Mouse (Mus musculus) mesoderm, embryonic 11.5 days (tissue): ENCODE data around the gene Clmn.
"Not testable (repeated sequence)": the region's sequence is repeated elsewhere in the genome, so short reads cannot be mapped to it uniquely, and the experiment has no call there.

Source experiments
- DNase-seq: peaks from one replicate; pipeline ENCODE4 v3.0.0-alpha.2; 2012; ENCODE audit warnings: low read depth, low spot score

Gene Clmn

DNA sequence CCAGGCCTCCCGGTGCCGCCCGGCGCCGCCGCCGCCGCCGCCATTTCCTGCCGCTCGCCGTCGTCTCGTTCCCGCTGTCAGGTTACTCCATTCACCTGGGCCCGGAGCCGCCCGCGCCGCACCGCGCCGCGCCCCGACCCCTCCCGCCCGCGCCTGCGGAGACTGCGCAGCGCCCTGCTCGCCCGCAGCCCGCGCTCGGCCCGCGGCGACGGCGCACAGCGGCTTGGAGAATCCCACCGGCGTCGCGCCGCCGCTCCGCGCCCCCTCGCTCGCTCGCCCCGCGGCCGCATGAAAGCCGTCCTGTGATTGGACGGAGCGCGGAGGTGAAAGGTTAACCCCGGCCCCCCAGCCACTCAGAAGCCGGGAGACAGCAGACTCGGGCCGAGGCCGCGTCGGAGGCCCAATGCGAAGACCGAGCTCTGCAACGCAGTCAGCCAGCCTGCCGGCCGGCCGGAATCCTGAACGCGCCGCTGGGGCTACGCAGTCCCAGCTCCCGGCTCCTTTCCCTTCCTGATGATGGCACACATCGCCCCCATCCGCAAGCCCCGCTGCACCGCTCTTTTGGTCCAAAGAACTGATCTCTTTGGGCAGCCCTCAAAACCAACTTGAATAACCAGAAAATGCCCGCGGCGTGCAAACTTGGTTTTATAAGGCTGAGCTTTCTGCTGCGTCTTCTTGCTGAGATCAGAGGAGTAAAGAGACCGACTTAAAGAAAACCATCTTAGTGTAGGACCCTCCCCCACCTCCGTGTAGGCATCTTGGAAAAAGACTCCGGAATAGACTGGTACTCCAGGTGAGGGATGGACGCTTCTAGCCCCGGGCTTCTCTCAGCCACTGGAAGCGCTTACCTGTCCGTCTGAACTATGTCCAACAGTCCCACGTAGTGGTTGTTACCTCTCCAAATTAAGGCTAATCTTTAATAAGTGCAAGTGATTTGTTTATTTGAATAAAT, 112.8 kb downstream of the Clmn start, which contains the start of gene Dicer1:
TSS of gene Dicer1 (minus strand) at position 139 of the 952 bp plus-strand sequence.
- peak; percentile 97 for DNase-seq

DNA sequence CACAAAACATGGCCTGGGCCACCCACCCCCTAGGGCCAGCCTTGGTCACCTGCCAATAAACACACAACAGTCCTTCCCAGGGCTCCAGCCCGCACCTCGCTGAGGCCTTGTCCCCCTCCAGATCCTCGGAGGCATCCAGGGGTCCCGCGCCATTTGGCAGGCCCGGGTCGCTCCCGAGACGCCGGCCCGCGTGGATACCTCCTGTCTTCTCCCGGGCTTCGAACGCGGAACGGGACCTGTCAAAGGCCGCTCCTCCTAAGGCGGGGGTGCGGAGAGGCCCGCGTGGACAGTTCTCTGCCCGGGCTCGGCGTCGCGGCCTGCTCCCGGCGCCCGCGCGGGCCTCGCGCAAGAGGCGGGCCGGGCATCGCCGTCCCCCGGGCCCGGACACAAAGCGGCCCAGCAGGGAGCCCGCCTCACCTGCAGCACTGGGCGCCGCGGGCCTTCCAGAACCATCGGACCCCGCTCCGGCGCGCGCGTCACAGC, 113.5 kb downstream of the Clmn start:
- peak; percentile 32 for DNase-seq

DNA sequence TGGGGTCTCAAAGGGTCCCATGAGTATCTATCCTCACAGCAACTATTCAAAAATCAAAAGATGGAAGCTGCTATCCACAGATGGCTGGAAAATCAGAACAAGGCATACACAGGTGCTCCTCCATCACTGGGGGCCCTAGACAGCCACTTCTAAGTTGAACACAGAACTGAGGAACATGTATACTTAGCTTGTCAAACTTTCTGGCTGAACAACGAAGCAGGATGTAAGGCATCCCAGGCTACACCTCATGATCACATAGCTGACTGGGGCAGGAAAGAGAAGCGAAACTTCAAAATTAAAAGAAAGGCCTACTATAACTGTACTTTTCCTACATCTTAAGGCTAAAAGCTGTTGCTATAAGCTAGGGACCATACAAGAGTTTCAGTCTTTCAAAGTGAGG, 115.9 kb downstream of the Clmn start:
- no peak for DNase-seq

DNA sequence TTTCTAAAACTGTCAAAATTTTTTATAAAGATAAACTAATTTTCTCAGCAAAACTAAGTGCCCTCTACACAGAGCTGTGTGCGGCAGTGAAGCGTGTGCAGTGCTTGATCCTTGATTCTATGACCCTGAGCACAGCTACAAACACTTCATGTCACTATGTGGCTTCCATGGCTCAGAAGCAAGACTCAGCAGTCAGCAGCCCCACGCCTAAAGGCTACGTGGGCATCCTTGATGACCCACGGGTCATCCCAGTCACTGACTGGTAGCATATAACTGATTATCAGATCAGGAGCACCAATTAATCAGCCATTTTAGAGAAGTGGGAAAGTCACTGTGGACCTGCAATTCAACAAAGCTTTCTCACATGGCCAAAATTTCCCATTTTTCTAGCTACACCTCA, 117.6 kb downstream of the Clmn start:
- DNase-seq: no peak

DNA sequence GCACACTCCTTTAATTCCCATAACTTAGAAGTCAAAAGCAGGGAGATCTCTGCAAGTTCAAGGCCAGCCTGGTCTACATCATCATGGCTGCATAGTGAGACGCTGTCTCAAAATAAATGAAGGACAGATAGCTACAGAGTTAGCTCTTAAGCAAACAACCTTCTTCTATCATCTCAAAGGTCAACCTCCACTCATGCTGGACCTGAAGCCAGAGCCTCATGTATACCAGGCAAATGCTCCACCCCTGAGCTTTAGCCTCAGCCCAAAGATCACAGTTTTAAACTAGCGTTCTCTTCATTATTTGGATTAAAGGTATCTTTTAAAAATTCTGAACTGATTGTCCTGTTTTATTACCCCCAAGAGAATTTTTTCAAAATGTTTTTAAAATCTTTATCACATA, 118.3 kb downstream of the Clmn start:
- no peak for DNase-seq

DNA sequence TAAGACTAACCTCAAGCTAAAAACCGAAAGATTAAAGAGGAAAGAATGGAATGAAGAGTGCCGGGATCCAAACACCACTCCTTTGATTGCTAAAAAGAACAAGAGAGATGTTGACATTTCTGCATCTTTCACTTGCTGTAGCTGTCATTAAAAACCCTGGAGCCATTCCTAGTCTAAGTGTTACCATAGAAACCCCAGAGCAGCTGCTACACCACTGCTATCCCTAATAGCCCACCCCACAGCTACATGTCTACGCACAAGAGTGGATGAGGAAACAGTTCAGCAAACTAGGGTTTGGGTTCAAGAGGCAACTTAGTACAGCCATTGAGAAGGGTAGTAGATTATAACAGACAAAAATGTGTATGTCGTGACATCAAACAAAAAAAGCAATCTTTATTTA, 121.2 kb downstream of the Clmn start:
- DNase-seq: peak; percentile 21

DNA sequence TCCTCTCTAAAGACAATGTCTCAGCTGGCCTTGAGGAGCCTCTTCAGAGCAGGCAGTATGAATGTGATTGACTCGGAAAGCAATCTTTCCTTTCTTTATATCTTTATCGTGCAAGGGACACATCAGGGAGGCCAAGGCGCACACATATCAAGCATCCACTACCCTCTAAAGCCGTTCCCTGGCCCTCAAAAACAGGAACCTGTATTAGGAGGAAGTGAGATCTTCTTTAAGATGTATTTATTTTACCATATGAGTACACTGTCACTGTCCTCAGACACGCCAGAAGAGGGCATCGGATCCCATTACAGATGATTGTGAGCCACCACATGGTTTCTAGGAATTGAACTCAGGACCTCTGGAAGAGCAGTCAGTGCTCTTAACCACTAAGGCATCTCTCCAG, 122.6 kb downstream of the Clmn start:
- no peak for DNase-seq

DNA sequence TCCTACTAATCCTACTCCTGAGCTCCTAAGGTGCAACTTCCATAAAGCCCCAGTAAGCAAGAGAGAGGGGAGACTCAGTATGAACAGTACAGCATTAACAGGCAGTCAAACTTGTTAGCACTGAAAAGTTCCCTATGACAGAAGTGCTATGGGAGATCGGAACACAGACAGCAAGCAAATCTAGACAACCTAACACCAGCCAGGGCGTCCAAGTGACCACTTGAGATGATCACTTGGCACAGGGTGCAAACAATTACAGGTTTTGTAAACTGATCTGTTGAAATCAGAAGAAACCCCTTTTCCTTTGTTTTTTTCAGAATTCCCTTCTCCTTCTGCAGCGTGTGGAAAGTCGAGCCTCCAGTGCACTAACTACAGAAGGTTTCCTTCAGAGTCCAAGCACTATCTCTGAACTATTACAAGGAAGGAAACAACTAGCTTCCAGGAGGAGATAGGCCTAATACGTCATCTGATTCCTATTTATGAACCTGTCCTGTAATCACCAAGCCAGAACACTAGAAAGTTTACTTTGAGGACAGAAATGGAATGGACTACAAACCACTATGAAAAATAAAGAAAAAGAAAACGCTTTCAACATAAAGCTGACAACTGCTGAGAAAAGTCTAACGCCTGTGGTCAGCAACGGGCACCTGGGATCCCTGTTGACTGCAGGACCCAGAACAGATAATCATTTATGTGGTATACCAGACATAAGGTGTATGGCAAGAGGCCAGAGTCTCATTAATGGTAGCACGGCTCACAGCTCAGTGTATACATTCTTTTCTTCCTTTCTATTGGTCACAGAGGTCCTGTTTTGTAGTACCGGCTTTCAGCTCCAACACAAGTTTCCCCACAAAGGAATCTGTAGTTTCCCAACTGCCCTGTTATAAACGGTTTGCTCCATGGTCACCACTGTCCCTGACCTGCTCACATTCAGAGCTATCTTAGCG, 123.8 kb downstream of the Clmn start:
- no peak for DNase-seq

DNA sequence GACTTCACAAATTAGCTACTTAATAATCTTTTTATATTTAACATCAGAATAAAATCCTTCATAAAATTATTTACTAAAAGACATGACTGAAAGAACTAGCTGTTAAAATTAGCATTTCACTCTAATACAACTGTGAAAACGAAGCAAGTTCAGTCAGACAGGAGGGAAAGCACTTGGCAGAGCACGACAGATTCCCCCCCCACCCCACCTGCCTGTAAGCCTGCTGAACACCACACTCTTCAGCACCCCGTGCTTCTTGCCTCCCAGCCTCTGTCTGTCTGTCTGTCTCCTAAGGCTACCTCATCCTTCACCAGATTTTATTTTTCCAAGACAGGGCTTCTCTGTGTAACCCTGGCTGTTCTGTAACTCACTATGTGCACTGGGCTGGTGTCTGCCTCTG, 125.9 kb downstream of the Clmn start:
- no peak for DNase-seq

DNA sequence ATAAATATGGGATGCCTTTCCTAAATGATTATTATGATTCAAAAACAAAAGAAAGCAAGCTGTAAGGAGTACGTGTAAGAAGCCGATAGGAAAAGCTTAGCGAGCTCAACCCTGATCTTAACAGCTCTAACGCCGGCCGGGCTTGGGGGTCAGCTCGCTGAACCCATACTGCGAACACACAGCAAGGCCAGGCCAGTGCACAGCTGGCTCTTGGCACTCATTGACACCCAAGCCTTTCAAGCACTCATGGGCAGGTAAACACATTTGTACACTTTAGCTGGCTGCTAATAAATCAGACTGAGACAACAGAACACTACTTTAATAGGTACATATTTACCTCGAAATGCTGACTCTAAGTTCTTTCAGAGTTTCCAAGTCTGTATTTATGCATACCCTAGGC, 126.4 kb downstream of the Clmn start:
- DNase-seq: peak; percentile 21

DNA sequence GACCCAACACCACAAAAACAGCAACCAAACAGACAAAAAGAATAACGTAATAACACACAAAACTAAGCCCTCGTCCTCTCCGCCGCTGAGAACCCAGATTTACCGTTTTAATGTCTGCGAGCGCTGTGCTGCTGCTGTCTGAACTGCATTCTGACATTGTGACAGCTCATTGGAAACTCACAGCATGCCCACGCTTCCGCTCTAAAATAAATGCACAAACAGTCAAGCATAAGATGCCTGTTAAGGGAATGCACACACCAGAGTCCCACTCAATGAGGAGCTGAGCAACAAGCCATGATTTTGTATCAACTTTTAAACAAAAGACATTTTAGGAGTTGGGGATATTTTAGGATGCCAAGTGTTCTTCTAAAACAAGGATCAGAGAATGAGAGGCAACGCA, 127.2 kb downstream of the Clmn start:
- no peak for DNase-seq

DNA sequence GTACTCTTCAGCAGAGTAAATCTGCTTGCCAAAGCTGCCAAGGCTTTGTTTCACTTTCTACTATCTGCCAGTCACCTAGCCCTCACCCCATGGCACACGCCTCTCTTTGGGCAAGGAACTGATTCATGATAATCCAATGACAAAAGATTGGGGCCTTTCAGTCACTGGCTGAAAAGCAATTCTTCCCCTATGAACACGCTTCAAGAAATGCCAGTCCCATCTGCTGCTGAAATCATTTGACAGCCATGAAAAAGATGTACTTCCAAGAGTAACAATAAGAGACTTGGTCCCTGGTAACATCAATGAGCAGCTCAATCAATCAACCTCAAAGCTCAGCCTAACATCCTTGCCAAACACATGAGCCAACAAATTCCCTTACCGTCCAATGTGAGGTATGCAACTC, 128.9 kb downstream of the Clmn start:
- DNase-seq: peak; percentile 73

DNA sequence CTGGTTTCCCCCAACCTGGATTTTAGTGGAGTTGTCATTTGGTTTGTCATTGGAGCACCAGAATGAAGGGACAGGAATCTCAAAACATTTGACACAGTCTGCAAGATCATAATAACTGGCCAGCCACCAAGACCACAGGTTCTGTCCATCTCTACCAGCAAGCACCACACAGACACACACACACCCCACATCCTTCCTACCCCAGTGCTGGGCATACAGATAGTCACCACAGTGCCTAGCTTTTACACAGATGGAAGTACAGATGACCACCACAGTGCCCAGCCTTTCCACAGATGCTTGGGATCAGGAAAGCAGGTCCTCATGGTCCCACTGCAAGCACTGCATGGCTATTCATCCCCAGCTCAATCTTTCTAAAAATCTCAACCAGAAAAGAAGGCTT, 131.7 kb downstream of the Clmn start:
- no peak for DNase-seq

DNA sequence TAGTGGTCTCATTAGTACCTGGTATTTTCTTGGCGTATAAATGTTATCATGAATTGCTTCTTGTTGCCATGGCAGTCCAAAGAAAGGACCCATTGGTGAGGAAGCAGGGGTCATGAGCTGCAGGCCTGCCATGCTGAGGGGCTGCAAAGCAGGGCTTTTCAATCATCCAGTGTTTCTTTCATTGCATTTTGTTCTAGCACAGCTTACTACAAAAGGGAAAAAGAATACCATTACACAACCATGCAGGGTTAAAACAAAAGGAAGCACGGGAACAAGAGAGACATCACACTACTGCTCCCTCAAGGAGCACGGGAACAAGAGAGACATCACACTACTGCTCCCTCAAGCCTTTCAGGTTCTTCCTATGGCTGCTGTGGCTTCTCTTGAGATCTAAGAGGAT, 133.1 kb downstream of the Clmn start:
- peak; percentile 37 for DNase-seq

DNA sequence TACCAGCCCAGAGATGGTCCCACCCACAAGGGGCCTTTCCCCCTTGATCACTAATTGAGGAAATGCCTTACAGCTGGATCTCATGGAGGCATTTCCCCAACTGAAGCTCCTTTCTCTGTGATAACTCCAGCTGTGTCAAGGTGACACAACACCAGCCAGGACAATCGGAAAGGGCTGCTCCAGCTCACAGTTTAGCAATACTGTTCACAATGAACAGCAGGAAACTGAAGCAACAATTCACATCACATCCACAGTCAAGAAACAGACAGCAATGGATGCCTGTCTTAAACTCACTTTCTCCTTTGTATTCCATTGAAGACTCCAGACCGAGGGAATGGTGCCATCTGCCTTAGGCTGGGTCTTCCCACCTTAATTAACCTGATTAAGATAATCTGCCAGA, 138.4 kb downstream of the Clmn start:
- not testable (repeated sequence) for DNase-seq

DNA sequence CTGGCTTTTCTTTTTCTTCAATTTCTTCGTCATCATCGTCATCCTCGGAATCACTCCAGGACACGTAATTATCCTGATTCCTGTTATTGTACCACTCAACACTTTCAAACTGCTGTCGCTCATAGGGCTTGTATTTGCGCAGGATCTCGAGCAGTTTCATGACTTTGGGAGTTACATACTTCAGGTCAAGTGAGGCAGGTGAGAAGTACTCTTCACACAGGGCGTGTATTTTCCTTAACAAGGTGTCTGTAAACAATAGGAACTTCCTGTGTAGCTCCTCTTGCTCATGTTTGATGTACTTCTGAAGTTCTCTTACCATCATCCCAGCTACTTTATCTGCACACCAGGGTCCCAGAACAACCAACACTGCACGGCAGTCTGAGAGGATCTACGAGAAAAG, 142.8 kb downstream of the Clmn start:
- DNase-seq: no peak

DNA sequence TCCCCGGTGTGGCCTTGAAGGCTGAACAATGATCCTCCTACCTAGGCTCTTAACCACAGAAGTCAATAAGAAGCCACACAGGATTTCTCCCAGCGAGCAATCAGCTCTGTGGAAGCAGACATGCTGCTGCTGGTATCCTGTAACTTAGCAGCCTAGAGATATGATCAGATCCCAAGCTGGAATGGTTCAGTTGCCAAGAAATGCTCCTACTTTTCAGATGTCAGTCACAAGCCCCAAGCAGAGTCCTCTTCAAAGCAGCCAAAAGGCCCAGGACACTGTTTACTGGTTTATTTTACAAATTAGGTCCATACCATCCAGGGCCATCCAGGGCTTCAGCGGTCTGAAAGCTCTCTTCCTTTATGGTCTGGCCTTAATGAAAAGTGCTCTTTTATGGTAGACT, 143.9 kb downstream of the Clmn start:
- DNase-seq: no peak

DNA sequence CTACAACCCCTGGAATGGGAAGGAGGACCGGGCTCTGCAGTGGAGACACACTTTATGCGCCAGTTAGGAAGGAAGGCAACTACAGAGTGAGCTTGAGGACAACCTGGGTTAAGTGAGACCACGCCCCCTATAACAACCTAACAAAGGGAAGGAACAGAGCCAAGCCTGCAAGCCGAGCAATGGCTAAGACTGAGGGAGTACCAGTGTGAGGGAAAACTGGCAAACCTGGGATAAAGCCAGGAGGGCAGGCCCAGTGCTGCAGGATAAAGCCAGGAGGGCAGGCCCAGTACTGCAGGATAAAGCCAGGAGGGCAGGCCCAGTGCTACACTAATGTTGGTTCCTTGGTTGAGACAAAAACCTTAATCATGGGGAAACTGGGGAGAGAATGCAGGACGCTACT, 145.9 kb downstream of the Clmn start:
- DNase-seq: peak; percentile 37

DNA sequence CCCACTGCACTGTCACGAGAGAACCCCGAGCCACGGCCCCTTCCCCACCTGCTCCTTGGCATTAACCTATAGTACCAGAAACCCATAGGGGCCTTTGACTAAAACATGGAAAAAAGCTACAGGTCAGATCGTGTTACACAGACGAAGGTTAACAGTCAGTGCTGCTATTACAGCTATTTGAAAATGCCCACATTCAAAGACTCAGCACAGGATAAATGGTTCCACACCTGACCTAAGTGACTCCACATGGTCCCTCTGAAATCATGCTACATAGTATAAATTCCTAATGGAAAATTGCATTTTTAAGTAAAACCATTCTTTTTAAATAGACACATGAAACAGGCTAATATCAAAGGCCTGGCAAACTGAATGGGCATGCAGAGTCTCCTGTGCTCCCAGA, 148.5 kb downstream of the Clmn start:
- no peak for DNase-seq

DNA sequence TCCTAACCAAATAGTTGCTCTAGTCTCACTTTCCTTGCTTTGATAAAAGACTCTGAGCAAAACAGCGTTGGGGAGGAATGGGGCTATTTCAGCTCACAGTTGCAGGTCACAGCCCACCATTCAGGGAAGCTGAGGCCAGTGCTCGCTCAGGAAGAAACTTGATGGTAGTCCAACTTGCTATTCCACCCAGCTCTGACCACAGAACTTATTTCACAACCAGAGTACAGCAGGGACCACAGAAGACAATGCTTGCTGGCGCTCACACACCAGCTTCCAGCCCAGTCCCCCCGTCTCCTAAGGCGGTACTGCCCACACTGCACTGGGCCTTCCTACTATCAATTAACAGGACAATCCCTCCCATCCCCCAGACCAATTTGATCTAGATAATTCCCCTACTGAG, 149.4 kb downstream of the Clmn start:
- DNase-seq: no peak
